Mouse (Mus musculus) intestine, embryonic 15.5 days (tissue): ENCODE measurements at regions not wholly inside any gene's neighbourhood (a gene's known extent, or its start where the extent isn't known, plus 50 kb on each side); places are given as distances from the start of the nearest gene placed in this dataset.
"Not testable (repeated sequence)": the region's sequence is repeated elsewhere in the genome, so short reads cannot be mapped to it uniquely, and the experiment has no call there.

Experiments
- ATAC-seq: fragments of 200-750 bp; cut with Nextera tagmentation; 2 replicates; pipeline ENCODE4 v1.8.0; 2017; ENCODE audit warnings: moderate TSS enrichment, moderate library complexity
- H3K27ac ChIP-seq: fragments of 300-500 bp; sonication (generic); 2 replicates; pipeline ENCODE4 v1.5.1; 2015; ENCODE audit warnings: mild to moderate bottlenecking, inconsistent platforms
- H3K27me3 ChIP-seq: fragments of 300-500 bp; sonication (generic); replicated peaks from 2 replicates; pipeline ENCODE4 v1.6.1; 2015; ENCODE audit warnings: inconsistent platforms
- H3K36me3 ChIP-seq: fragments of 300-500 bp; sonication (generic); 2 replicates; pipeline ENCODE4 v1.6.1; 2015; ENCODE audit warnings: inconsistent platforms
- H3K4me1 ChIP-seq: fragments of 300-500 bp; sonication (generic); replicated peaks from 2 replicates; pipeline ENCODE4 v1.6.1; 2015; ENCODE audit warnings: inconsistent platforms
- H3K4me2 ChIP-seq: fragments of 300-500 bp; sonication (generic); replicated peaks from 2 replicates; pipeline ENCODE4 v1.6.1; 2015; ENCODE audit warnings: mild to moderate bottlenecking, inconsistent platforms
- H3K4me3 ChIP-seq: fragments of 300-500 bp; sonication (generic); replicated peaks from 2 replicates; pipeline ENCODE4 v1.5.1; 2015; ENCODE audit warnings: inconsistent platforms
- H3K9ac ChIP-seq: fragments of 300-500 bp; sonication (generic); 2 replicates; pipeline ENCODE4 v1.6.1; 2015; ENCODE audit warnings: inconsistent platforms
- H3K9me3 ChIP-seq: fragments of 300-500 bp; sonication (generic); 2 replicates; pipeline ENCODE4 v1.6.1; 2016; ENCODE audit warnings: inconsistent platforms
- WGBS: fragments of 180-500 bp; shearing (Covaris S2); methylation state at CpG from one replicate; pipeline ENCODE4 v1.1.7; 2015; 5-methylcytosine and 5-hydroxymethylcytosine counted together

- Histone ChIP-seq H3K9ac (no peak overlapping the region), H3K4me3 (no peak overlapping the region), H3K27me3 (no peaks in the 10 kb centered on the region), H3K4me1 (no peaks in the 10 kb centered on the region), H3K9me3 (no peaks in the 10 kb centered on the region), H3K27ac (no peak overlapping the region), H3K4me2 (no peak overlapping the region), H3K36me3 (no peaks in the 10 kb centered on the region)
- 40% methylated on average over 4 of the region's 4 CpGs for WGBS
- no peak for ATAC-seq
Measured at GRCm38 (mm10) chr10:45865793-45866192, 288.2 kb downstream of the Hace1 start.

DNA sequence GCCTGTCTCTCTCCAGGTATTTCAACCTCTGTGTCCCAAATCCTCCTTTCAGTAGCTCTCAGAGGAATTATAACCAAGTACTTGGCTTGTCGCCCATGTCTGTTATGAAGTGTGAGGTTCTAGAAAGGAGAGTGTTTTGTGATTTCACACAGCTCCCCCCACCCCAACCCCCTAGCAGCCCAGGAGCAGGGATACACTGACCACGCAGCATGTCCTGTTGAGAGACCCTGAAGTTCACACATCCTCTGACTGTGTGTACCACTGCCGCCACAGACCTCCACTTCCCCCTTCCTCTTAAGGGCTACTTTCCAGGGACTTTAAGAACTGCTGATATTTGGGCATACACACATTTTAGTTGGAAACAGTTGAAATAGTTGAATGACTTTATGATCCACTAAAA is 289.2 kb downstream of the Hace1 start:
- 66% methylated on average over 3 of the region's 3 CpGs for WGBS
- no peaks in the 10 kb centered on the region for H3K36me3 ChIP-seq
- no peak overlapping the region for H3K9ac ChIP-seq

GRCm38 (mm10) chr10:45871028-45871427 is 293.4 kb downstream of the Hace1 start:
- Histone ChIP-seq H3K36me3 (no peaks in the 10 kb centered on the region), H3K4me1 (no peaks in the 10 kb centered on the region), H3K9me3 (no peaks in the 10 kb centered on the region), H3K4me3 (no peak overlapping the region), H3K9ac (no peak overlapping the region), H3K27me3 (no peaks in the 10 kb centered on the region), H3K4me2 (no peak overlapping the region), H3K27ac (no peak overlapping the region)
- ATAC-seq: no peak
- WGBS: 82% methylated on average over 4 of the region's 4 CpGs

More for the DNA sequence above, 289.2 kb downstream of the Hace1 start:
- no peaks in the 10 kb centered on the region for H3K4me1 ChIP-seq
- H3K9me3 ChIP-seq: no peaks in the 10 kb centered on the region
- no peak overlapping the region for H3K27ac ChIP-seq
- no peaks in the 10 kb centered on the region for H3K27me3 ChIP-seq
- ATAC-seq: no peak
- no peak overlapping the region for H3K4me2 ChIP-seq
- H3K4me3 ChIP-seq: no peak overlapping the region

GRCm38 (mm10) chr10:45872007-45872890 is 294.6 kb downstream of the Hace1 start:
- Histone ChIP-seq H3K4me3 (no peak overlapping the region), H3K9ac (no peak overlapping the region), H3K27me3 (no peaks in the 10 kb centered on the region), H3K27ac (no peak overlapping the region), H3K4me2 (no peak overlapping the region), H3K36me3 (no peaks in the 10 kb centered on the region), H3K4me1 (no peaks in the 10 kb centered on the region), H3K9me3 (no peaks in the 10 kb centered on the region)
- 70% methylated on average over 4 of the region's 4 CpGs for WGBS
- ATAC-seq: no peak

- WGBS: 53% methylated on average over 14 of the region's 14 CpGs
- Histone ChIP-seq H3K9ac (no peak overlapping the region), H3K27me3 (no peaks in the 10 kb centered on the region), H3K9me3 (no peaks in the 10 kb centered on the region), H3K4me1 (no peaks in the 10 kb centered on the region), H3K36me3 (no peaks in the 10 kb centered on the region), H3K4me2 (no peak overlapping the region), H3K27ac (no peak overlapping the region), H3K4me3 (no peak overlapping the region)
- ATAC-seq: no peak
Measured at GRCm38 (mm10) chr10:45873805-45874780, 296.5 kb downstream of the Hace1 start.

DNA sequence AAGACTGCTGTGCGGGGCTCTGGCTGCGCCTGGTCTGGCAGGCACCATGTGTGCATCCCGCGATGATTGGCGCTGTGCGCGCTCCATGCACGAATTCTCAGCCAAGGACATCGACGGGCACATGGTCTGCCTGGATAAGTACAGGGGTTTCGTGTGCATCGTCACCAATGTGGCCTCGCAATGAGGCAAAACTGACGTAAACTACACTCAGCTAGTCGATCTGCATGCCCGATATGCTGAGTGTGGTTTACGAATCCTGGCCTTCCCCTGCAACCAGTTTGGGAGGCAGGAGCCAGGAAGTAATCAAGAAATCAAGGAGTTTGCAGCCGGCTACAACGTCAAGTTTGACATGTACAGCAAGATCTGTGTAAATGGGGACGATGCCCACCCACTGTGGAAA is 297.7 kb downstream of the Hace1 start:
- H3K4me2 ChIP-seq, H3K27me3 ChIP-seq, H3K27ac ChIP-seq, H3K9ac ChIP-seq, ATAC-seq, H3K4me1 ChIP-seq, H3K9me3 ChIP-seq, H3K4me3 ChIP-seq, H3K36me3 ChIP-seq: not testable (repeated sequence)
- WGBS: 95% methylated on average over 20 of the region's 20 CpGs

- Histone ChIP-seq H3K27ac (no peak overlapping the region), H3K9ac (no peak overlapping the region), H3K36me3 (no peaks in the 10 kb centered on the region), H3K4me3 (no peak overlapping the region), H3K27me3 (no peaks in the 10 kb centered on the region), H3K9me3 (no peaks in the 10 kb centered on the region), H3K4me2 (no peak overlapping the region), H3K4me1 (no peaks in the 10 kb centered on the region)
- WGBS: 86% methylated on average over 1 of the region's 1 CpGs
- no peak for ATAC-seq
Measured at GRCm38 (mm10) chr10:45883745-45884144, 306.1 kb downstream of the Hace1 start.

DNA sequence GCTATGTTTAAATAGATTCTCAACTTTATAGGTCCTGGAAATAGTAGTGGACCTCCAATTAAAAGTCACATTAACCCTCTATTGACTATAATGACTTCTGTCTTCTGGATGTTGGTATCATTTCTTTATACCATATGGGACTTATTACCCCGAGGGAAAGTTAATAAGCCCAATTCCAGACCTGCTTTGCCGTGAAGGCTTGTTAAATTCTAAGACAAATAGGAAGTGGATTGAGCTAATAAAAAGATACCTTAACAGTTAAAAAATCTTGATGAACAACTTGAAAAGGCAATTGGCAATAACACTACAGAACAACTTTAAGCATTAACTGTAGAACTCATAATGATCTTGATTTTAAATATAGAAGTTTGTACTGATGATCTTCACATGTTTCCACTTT is 309.0 kb downstream of the Hace1 start:
- Histone ChIP-seq H3K36me3 (no peaks in the 10 kb centered on the region), H3K9ac (no peak overlapping the region), H3K4me2 (no peak overlapping the region), H3K27me3 (no peaks in the 10 kb centered on the region), H3K27ac (no peak overlapping the region), H3K9me3 (no peaks in the 10 kb centered on the region), H3K4me3 (no peak overlapping the region), H3K4me1 (no peaks in the 10 kb centered on the region)
- no peak for ATAC-seq
- 58% methylated on average over 2 of the region's 2 CpGs for WGBS

GRCm38 (mm10) chr10:45888835-45889234 is 311.2 kb downstream of the Hace1 start:
- H3K36me3 ChIP-seq: no peaks in the 10 kb centered on the region
- no peaks in the 10 kb centered on the region for H3K4me1 ChIP-seq
- H3K4me3 ChIP-seq: no peak overlapping the region
- ATAC-seq: no peak
- H3K27me3 ChIP-seq: no peaks in the 10 kb centered on the region
- H3K27ac ChIP-seq: no peak overlapping the region
- H3K9me3 ChIP-seq: no peaks in the 10 kb centered on the region
- H3K9ac ChIP-seq: no peak overlapping the region
- WGBS: 70% methylated on average over 4 of the region's 4 CpGs
- no peak overlapping the region for H3K4me2 ChIP-seq

DNA sequence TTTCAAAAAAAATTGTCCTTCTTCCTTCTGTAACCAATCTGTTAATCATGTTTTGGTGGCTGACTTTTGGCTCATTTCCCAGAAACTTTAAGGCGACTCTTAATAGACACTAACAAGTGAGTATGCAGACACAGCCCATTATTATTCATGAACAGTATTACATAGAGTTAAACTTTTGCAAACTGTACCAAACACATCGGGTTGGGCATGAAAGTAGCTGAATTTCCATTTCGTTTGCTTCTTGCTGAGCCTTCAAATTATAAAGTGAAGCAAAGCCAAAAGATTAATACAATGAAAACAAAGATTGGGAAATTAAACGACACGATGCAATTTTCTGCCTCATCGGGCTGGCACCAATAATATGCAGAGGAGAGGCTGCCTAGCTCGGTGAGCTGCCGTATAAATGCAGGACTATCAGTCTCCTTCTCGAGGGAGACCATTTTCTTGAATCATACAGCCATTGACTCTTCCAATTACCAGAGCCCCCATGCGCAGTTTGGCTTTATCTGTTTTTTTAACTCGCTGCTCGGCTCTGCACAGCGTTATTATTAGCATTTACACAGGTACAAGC is 311.8 kb downstream of the Hace1 start:
- 69% methylated on average over 13 of the region's 13 CpGs for WGBS
- Histone ChIP-seq H3K27ac (no peak overlapping the region), H3K9ac (no peak overlapping the region), H3K36me3 (no peaks in the 10 kb centered on the region), H3K9me3 (no peaks in the 10 kb centered on the region), H3K4me1 (no peaks in the 10 kb centered on the region), H3K4me2 (no peak overlapping the region), H3K27me3 (no peaks in the 10 kb centered on the region), H3K4me3 (no peak overlapping the region)
- no peak for ATAC-seq

DNA sequence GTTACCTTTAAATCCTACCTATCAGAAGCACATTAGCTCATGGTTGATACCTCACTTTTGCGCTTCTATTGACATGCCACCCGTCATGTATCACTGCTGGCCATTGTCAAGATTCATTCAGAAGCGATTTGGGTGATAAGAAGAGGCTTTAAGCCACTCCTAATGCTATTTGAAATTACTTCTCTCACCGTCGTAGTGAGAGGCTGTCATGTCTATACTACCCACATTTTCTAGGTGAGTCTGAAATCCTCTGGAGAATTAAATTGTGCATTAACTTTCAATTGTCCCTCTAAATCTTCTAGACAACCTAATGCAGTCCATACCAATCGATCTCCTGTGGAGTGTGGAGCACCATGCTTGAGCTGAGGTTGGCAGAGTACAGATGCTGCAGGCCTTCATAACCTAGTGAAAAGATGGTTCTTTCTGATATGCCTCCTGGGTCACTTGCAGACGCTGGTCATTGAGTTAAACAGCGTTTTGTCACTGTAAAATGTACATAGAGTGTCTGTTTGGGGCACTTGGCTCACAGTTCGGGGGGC is 312.5 kb downstream of the Hace1 start:
- no peak overlapping the region for H3K27ac ChIP-seq
- no peaks in the 10 kb centered on the region for H3K36me3 ChIP-seq
- ATAC-seq: no peak
- H3K9ac ChIP-seq: no peak overlapping the region
- H3K4me1 ChIP-seq: no peaks in the 10 kb centered on the region
- 83% methylated on average over 9 of the region's 9 CpGs for WGBS
- H3K9me3 ChIP-seq: no peaks in the 10 kb centered on the region
- no peak overlapping the region for H3K4me2 ChIP-seq
- H3K4me3 ChIP-seq: no peak overlapping the region
- no peaks in the 10 kb centered on the region for H3K27me3 ChIP-seq

DNA sequence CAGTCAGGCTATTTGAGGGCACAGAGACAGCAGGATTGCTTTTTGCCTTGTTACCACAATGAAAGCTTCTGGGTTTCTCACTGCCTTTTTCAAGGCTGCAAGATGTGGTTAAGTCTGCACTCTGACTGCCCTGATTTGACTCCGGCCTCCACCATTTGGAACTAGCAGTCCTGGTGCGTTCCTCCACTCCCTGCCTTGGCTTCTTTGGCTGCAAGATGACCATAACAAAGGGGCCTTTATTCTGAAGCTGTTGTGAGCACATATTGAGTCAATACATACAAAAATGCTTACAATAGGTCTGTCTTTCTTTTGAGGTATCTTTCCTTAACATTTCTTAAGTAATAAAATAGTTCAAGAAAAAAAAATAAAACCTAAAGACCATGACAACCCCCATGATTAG is 314.8 kb downstream of the Hace1 start:
- no peak overlapping the region for H3K27ac ChIP-seq
- H3K36me3 ChIP-seq: no peaks in the 10 kb centered on the region
- H3K4me1 ChIP-seq: no peaks in the 10 kb centered on the region
- H3K4me3 ChIP-seq: no peak overlapping the region
- no peak overlapping the region for H3K4me2 ChIP-seq
- H3K27me3 ChIP-seq: no peaks in the 10 kb centered on the region
- no peaks in the 10 kb centered on the region for H3K9me3 ChIP-seq
- no peak overlapping the region for H3K9ac ChIP-seq
- ATAC-seq: no peak
- WGBS: 78% methylated on average over 2 of the region's 2 CpGs
